Mouse (Mus musculus): ENCODE measurements around the gene Ppm1h. TPM values are rescaled to one million over a fixed set of nuclear protein-coding genes. Genes with fewer than 3 reads are reported as not detected.

Ppm1h gene
- total and polyA plus RNA-seq, 3 experiments, result 1.2 to 1.3 (median 1.3) TPM

DNA sequence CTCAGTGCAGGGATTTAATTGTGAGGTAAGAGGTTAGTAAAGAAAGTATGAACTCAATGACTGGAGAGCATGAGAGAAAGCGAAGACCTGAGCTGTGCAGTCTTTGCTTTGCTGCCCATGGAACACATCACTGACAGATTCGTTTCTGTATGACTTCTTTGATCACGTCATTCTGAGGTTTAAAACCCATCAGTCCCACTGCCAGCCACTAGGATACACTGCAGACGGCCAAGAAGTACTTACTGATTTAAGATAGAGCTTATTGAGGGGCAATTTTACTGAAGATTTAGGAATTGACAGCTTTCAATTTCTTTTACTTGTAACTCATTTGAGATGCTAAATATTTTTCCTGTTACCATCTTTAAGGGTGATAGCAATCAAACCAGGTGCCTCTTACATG lies 49.6 kb upstream of the Ppm1h start:
- H3K4me3 ChIP-seq (replicated peaks in 1 of 3; ENCODE audit: low read depth in 2 of 3, low read length in 2 of 3, poor library complexity in 1 of 3), result no peak overlapping the region
- H3K79me2 ChIP-seq (replicated peaks; ENCODE audit: control insufficient read depth, extremely low read depth, insufficient read depth, poor library complexity, severe bottlenecking), result no peaks in the 10 kb centered on the region
- DNase-seq (ENCODE audit: extremely low read depth), result peak; percentile 3
- H3K9me3 ChIP-seq (replicated peaks; ENCODE audit: low read length), result no peaks in the 10 kb centered on the region
- in situ Hi-C loops (cut with MboI; ENCODE audit: low pct_ligation_motif_present, low pct_unique_long_range_greater_than_20kb, low sequenced_read_pairs), result no loop called here
- H3K4me1 ChIP-seq (ENCODE audit: control insufficient read depth in 1 of 2, insufficient read depth in 2 of 2), result no peaks in the 10 kb centered on the region
- no peak overlapping the region for H3K27ac ChIP-seq (ENCODE audit: insufficient read depth, low read depth)
- H3K36me3 ChIP-seq (replicated peaks in 1 of 2; ENCODE audit: control insufficient read depth in 1 of 2, insufficient read depth in 1 of 2, low read length in 1 of 2), result no peaks in the 10 kb centered on the region
- H3K27me3 ChIP-seq (replicated peaks), result no peaks in the 10 kb centered on the region
- TF ChIP-seq POLR2A (IDR thresholded peaks at IDR 0.05; ENCODE audit: low read depth, low read length) (no peak), CHD2 (IDR thresholded peaks at IDR 0.05; ENCODE audit: low read length) (no peak), IRF4 (IDR thresholded peaks at IDR 0.05; ENCODE audit: low read depth, low read length) (no peak), RCOR1 (conservative IDR thresholded peaks at IDR 0.05; ENCODE audit: low read depth, low read length) (no peak), TBP (conservative IDR thresholded peaks at IDR 0.05; ENCODE audit: low read depth, low read length) (no peak), JUND (conservative IDR thresholded peaks at IDR 0.05; ENCODE audit: low read depth, low read length) (no peak), ZC3H11A (IDR thresholded peaks at IDR 0.05; ENCODE audit: low read depth, low read length) (no peak), JUN (IDR thresholded peaks at IDR 0.05; ENCODE audit: insufficient read depth, low read depth, low read length) (no peak), SIN3A (IDR thresholded peaks at IDR 0.05; ENCODE audit: low read length) (no peak), POLR2AphosphoS2 (IDR thresholded peaks at IDR 0.05; ENCODE audit: low read depth, low read length) (no peak), ZMIZ1 (IDR thresholded peaks at IDR 0.05; ENCODE audit: low read depth, low read length) (no peak), RAD21 (IDR thresholded peaks at IDR 0.05; ENCODE audit: low read depth, low read length) (no peak), USF2 (conservative IDR thresholded peaks at IDR 0.05; ENCODE audit: low read depth, low read length) (no peak), ELF1 (IDR thresholded peaks at IDR 0.05; ENCODE audit: low read depth, low read length) (no peak), MEF2A (IDR thresholded peaks at IDR 0.05; ENCODE audit: borderline replicate concordance, low read depth, low read length) (no peak), KAT2A (IDR thresholded peaks at IDR 0.05; ENCODE audit: insufficient replicate concordance, low read length) (no peak), MXI1 (IDR thresholded peaks at IDR 0.05; ENCODE audit: low read depth, low read length) (no peak)
- H3K4me2 ChIP-seq (ENCODE audit: insufficient read depth, low read depth, poor library complexity, severe bottlenecking), result no peak overlapping the region
- dilution Hi-C loops (cut with MboI; ENCODE audit: extremely low pct_ligation_motif_present, extremely low pct_unique_long_range_greater_than_20kb, low sequenced_read_pairs), result no loop called here
- no peak overlapping the region for H3K9ac ChIP-seq (ENCODE audit: insufficient read depth, low read depth)

DNA sequence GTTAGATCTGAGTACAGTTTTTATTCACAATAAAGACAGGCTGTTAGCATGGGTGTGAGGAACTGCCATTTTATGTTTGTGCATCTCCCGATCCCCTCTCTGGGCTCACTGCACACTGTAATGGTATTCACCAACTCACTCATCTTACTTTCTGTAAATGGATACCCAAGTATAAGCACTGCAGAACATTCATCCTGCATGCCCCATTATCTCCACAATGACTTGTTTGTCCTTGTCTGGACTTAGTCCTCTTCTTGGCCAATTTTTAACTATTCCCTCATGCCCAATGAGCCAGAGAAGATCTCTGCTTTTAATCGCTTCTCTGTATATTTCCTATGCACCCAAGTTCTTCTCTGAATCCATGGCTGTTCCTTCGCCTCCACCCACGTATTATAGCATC lies 38.7 kb upstream of the Ppm1h start:
- no peak for TF ChIP-seq KAT2A (IDR thresholded peaks at IDR 0.05; ENCODE audit: insufficient replicate concordance, low read length)
- no peak for TF ChIP-seq CHD1 (IDR thresholded peaks at IDR 0.05; ENCODE audit: low read depth, low read length)
- no peak for TF ChIP-seq EP300 (IDR thresholded peaks at IDR 0.05; ENCODE audit: low read length)
- TF ChIP-seq POLR2AphosphoS2 (IDR thresholded peaks at IDR 0.05; ENCODE audit: low read depth, low read length), result no peak
- no peak for TF ChIP-seq PAX5 (IDR thresholded peaks at IDR 0.05; ENCODE audit: low read length)
- TF ChIP-seq POLR2A (IDR thresholded peaks at IDR 0.05; ENCODE audit: low read depth, low read length), result no peak
- TF ChIP-seq USF1 (IDR thresholded peaks at IDR 0.05; ENCODE audit: low read depth, low read length), result no peak
- no peak for TF ChIP-seq ZNF384 (IDR thresholded peaks at IDR 0.05; ENCODE audit: low read depth, low read length)
- TF ChIP-seq ZKSCAN1 (IDR thresholded peaks at IDR 0.05; ENCODE audit: borderline replicate concordance, low read depth, low read length), result no peak
- TF ChIP-seq MXI1 (IDR thresholded peaks at IDR 0.05; ENCODE audit: low read depth, low read length), result no peak
- no peak for TF ChIP-seq MEF2A (IDR thresholded peaks at IDR 0.05; ENCODE audit: borderline replicate concordance, low read depth, low read length)
- TF ChIP-seq ZMIZ1 (IDR thresholded peaks at IDR 0.05; ENCODE audit: low read depth, low read length), result no peak
- Histone ChIP-seq H3K9me3 (replicated peaks; ENCODE audit: low read length) (no peaks in the 10 kb centered on the region), H3K36me3 (replicated peaks in 1 of 2; ENCODE audit: control insufficient read depth in 1 of 2, insufficient read depth in 1 of 2, low read length in 1 of 2) (no peaks in the 10 kb centered on the region), H3K4me2 (ENCODE audit: insufficient read depth, low read depth, poor library complexity, severe bottlenecking) (no peak overlapping the region), H3K27me3 (replicated peaks) (no peaks in the 10 kb centered on the region), H3K9ac (ENCODE audit: insufficient read depth, low read depth) (no peak overlapping the region), H3K27ac (ENCODE audit: insufficient read depth, low read depth) (no peak overlapping the region), H3K4me1 (ENCODE audit: control insufficient read depth in 1 of 2, insufficient read depth in 2 of 2) (peaks cover 0 to 5% of the 10 kb centered on the region in 2 experiments; a peak in 2 of 4 replicates), H3K79me2 (replicated peaks; ENCODE audit: control insufficient read depth, extremely low read depth, insufficient read depth, poor library complexity, severe bottlenecking) (no peaks in the 10 kb centered on the region), H3K4me3 (replicated peaks in 1 of 3; ENCODE audit: low read depth in 2 of 3, low read length in 2 of 3, poor library complexity in 1 of 3) (no peak overlapping the region)
- in situ Hi-C loops (cut with MboI; ENCODE audit: low pct_ligation_motif_present, low pct_unique_long_range_greater_than_20kb, low sequenced_read_pairs) (no loop called here), dilution Hi-C loops (cut with MboI; ENCODE audit: extremely low pct_ligation_motif_present, extremely low pct_unique_long_range_greater_than_20kb, low sequenced_read_pairs) (no loop called here)
- DNase-seq (ENCODE audit: extremely low read depth), result no peak
